Mouse (Mus musculus): ENCODE data around the gene 5730522E02Rik. TPM values are rescaled to one million over a fixed set of nuclear protein-coding genes. Genes with fewer than 3 reads are reported as not detected.
"Not testable (repeated sequence)": the region's sequence is repeated elsewhere in the genome, so short reads cannot be mapped to it uniquely, and the experiment has no call there.

5730522E02Rik gene
- 2.7 and 3.2 TPM in 2 replicates for polyA plus RNA-seq (2015; fragmentation: Nextera tagmentation; extraction: Ambion mirVana)

DNA sequence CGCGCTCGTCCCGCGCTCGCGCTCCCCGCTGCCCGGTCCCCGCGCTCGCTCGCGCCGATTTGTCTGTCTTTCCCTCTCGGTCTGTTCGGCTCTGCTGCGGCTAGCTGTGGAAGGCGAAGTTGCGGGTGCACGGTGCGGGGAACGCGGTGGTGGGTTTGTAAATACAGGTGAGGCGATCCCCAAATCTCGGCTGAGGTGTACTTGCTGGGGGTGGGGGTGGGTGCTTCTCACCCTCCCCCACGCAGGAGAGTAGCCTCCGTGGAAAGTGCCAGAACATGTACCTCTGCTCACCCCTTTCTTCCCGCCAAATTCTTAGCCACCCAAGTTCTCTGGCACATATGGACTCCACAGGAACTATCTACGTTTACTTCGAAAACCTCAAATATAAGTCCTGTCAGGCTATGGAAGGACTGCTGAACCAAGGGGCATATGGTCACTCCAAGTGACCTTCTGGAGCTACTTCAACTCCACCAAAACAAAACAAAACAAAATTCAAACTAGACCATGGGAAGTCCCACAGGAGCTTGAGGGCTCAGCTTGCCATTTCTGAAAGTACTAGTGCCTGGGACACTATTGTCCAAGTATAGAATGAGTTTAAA lies at the start of gene 5730522E02Rik:
Gene 5730522E02Rik, minus strand, starts transcription at position 182 of the 599 bp plus-strand sequence.
- ATAC-seq (ENCODE audit: insufficient read depth, low FRiP score, low read depth) = peak; percentile 29

GRCm38 (mm10) chr11:26236540-26236939 lies 26.0 kb upstream of the 5730522E02Rik start:
- no peaks in the 10 kb centered on the region for H3K4me1 ChIP-seq
- no peak overlapping the region for H3K4me2 ChIP-seq
- WGBS = 64% methylated on average over 1 of the region's 1 CpGs
- no peaks in the 10 kb centered on the region for H3K27me3 ChIP-seq (replicated peaks)
- no peak overlapping the region for H3K27ac ChIP-seq
- ATAC-seq (ENCODE audit: insufficient read depth, low FRiP score, low read depth) = no peak
- H3K36me3 ChIP-seq = no peaks in the 10 kb centered on the region
- no peaks in the 10 kb centered on the region for H3K9me3 ChIP-seq
- H3K9ac ChIP-seq = no peak overlapping the region
- H3K4me3 ChIP-seq (replicated peaks) = no peak overlapping the region

More for the DNA sequence above, at the start of gene 5730522E02Rik:
- H3K36me3 ChIP-seq = no peaks in the 10 kb centered on the region
- H3K27me3 ChIP-seq (replicated peaks) = no peaks in the 10 kb centered on the region
- H3K4me2 ChIP-seq = peak within 1 kb of the TSS; percentile 69
- 1% methylated on average over 31 of the region's 31 CpGs for WGBS
- no peaks in the 10 kb centered on the region for H3K9me3 ChIP-seq
- peaks cover 3% of the 10 kb centered on the region; the same call in 1 of the 2 replicates for H3K4me1 ChIP-seq
- H3K4me3 ChIP-seq (replicated peaks) = peak within 1 kb of the TSS; percentile 69
- peak within 1 kb of the TSS; percentile 78 for H3K9ac ChIP-seq
- peak within 1 kb of the TSS; percentile 93 for H3K27ac ChIP-seq

DNA sequence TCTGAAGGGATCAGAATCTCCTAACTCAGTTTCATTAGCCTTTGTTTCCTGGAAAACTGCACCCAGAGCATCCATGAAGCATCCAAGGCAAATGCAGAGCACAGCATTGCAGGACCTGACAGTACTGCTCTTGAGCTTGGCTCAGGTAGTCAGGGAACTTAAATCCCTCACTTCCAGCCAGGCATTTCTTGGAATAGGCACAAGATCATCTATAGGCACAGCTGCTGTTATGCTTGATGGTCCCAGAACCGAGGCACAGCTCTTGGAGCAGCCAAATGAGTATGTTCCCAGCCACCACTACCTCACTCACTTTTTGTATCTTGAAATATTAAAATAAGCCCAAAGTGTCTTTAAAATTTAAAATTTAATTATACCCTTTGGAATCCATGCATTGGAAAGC lies 19.3 kb upstream of the 5730522E02Rik start:
- H3K36me3 ChIP-seq = no peaks in the 10 kb centered on the region
- 77% methylated on average over 1 of the region's 1 CpGs for WGBS

DNA sequence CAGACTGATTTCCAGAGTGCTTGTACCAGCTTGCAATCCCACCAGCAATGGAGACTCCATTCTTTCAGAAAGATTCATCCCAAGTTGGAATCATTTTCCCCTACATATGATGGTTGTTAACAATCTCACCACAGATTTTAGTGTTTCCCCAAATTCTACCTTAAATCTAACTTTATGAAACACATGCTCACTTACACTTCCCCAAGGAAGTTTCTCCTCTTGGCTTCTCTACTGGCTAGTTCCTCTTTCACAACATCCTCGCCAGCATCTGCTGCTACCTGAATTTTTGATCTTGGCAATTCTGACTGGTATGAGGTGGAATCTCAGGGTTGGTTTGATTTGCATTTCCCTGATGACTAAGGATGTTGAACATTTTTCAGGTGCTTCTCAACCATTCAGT lies 3.1 kb upstream of the 5730522E02Rik start:
- not testable (repeated sequence) for H3K4me3 ChIP-seq (replicated peaks); H3K9me3 ChIP-seq; H3K27ac ChIP-seq; H3K9ac ChIP-seq; H3K36me3 ChIP-seq; H3K4me1 ChIP-seq; ATAC-seq (ENCODE audit: insufficient read depth, low FRiP score, low read depth); H3K27me3 ChIP-seq (replicated peaks); H3K4me2 ChIP-seq
- WGBS = 86% methylated on average over 1 of the region's 1 CpGs

More for the DNA sequence above, 19.3 kb upstream of the 5730522E02Rik start:
- H3K9me3 ChIP-seq = no peaks in the 10 kb centered on the region
- no peak for ATAC-seq (ENCODE audit: insufficient read depth, low FRiP score, low read depth)
- no peak overlapping the region for H3K27ac ChIP-seq
- H3K4me1 ChIP-seq = no peaks in the 10 kb centered on the region
- H3K9ac ChIP-seq = no peak overlapping the region
- H3K4me3 ChIP-seq (replicated peaks) = no peak overlapping the region
- H3K27me3 ChIP-seq (replicated peaks) = no peaks in the 10 kb centered on the region
- no peak overlapping the region for H3K4me2 ChIP-seq

GRCm38 (mm10) chr11:26209811-26210581 lies 567 bp downstream of the 5730522E02Rik start:
- H3K27ac ChIP-seq = peak overlapping the region; percentile 93
- peak overlapping the region; percentile 78 for H3K9ac ChIP-seq
- no peaks in the 10 kb centered on the region for H3K36me3 ChIP-seq
- peak overlapping the region; percentile 69 for H3K4me3 ChIP-seq (replicated peaks)
- no peaks in the 10 kb centered on the region for H3K27me3 ChIP-seq (replicated peaks)
- WGBS = under 1% methylated on average over 61 of the region's 73 CpGs
- peak; percentile 95 for ATAC-seq (ENCODE audit: insufficient read depth, low FRiP score, low read depth)
- H3K4me1 ChIP-seq = peaks cover 3% of the 10 kb centered on the region; the same call in 1 of the 2 replicates
- H3K9me3 ChIP-seq = no peaks in the 10 kb centered on the region
- peak overlapping the region; percentile 69 for H3K4me2 ChIP-seq

DNA sequence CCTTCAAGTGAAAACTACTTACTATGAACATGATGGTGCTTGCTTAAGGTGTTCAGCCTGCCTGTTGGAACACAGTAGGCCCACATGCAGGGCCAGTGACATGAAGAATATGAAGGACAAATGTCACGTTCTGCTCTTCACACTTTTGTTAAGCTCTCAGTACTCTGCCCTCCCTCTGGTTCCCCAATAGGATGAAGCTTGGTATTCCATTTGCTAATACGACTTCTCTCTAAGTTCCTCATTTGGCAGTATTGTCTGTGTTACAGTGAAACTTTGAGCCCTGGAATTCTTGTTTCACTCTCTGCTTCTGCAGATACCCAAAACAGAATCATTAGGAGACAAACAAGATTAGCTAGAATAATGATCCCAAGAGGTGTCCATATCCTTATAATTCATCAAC lies 7.1 kb downstream of the 5730522E02Rik start:
- no peak overlapping the region for H3K4me3 ChIP-seq (replicated peaks)
- 74% methylated on average over 2 of the region's 2 CpGs for WGBS
- H3K4me2 ChIP-seq = no peak overlapping the region
- H3K9ac ChIP-seq = no peak overlapping the region
- no peaks in the 10 kb centered on the region for H3K36me3 ChIP-seq
- H3K27me3 ChIP-seq (replicated peaks) = no peaks in the 10 kb centered on the region
- no peak for ATAC-seq (ENCODE audit: insufficient read depth, low FRiP score, low read depth)
- H3K9me3 ChIP-seq = no peaks in the 10 kb centered on the region
- no peaks in the 10 kb centered on the region for H3K4me1 ChIP-seq
- H3K27ac ChIP-seq = no peak overlapping the region

DNA sequence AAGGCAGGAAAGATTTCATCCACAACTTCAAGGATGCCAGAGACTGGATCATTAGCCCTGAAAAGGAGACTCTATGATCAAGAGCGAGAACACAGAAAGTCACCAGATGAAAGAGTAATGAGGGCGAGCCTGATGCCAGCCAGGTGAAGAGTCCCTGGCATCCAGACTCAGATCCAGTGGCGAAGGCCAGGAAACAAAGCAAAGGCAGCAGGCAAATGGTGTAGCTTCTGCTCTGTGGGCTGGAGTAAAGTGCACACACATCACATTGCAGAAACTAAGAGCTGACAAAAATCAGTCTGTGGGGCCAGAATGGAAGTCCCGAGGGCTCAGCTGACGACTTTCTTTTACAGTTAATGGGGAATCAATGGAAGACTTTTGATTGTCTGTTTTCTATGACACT lies 7.7 kb downstream of the 5730522E02Rik start:
- Histone ChIP-seq H3K9ac (no peak overlapping the region), H3K9me3 (no peaks in the 10 kb centered on the region), H3K4me3 (replicated peaks) (no peak overlapping the region), H3K4me1 (no peaks in the 10 kb centered on the region), H3K4me2 (no peak overlapping the region), H3K27me3 (replicated peaks) (no peaks in the 10 kb centered on the region), H3K36me3 (no peaks in the 10 kb centered on the region), H3K27ac (no peak overlapping the region)
- WGBS = 82% methylated on average over 5 of the region's 5 CpGs
- no peak for ATAC-seq (ENCODE audit: insufficient read depth, low FRiP score, low read depth)

DNA sequence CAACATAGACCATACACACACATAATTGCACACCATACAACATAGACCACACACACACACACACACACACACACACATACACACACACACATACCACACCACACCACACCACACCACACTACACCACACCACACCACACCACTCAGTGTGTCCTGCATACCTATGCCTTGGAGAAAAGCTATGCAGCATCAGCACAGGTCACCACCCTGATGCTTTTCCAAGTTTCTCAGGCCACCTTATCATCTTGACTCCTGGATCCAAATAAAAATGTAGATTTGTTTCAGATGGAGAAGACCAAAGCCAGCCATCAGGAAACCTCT lies 8.8 kb downstream of the 5730522E02Rik start:
- Histone ChIP-seq H3K27ac (no peak overlapping the region), H3K9ac (no peak overlapping the region), H3K4me3 (replicated peaks) (no peak overlapping the region), H3K27me3 (replicated peaks) (no peaks in the 10 kb centered on the region), H3K9me3 (no peaks in the 10 kb centered on the region), H3K4me1 (no peaks in the 10 kb centered on the region), H3K4me2 (no peak overlapping the region), H3K36me3 (no peaks in the 10 kb centered on the region)
- no peak for ATAC-seq (ENCODE audit: insufficient read depth, low FRiP score, low read depth)

- Histone ChIP-seq H3K4me1 (no peaks in the 10 kb centered on the region), H3K4me3 (replicated peaks) (no peak overlapping the region), H3K4me2 (no peak overlapping the region), H3K27me3 (replicated peaks) (no peaks in the 10 kb centered on the region), H3K9ac (no peak overlapping the region), H3K36me3 (no peaks in the 10 kb centered on the region), H3K9me3 (no peaks in the 10 kb centered on the region), H3K27ac (no peak overlapping the region)
- 53% methylated on average over 4 of the region's 4 CpGs for WGBS
- peak; percentile 76 for ATAC-seq (ENCODE audit: insufficient read depth, low FRiP score, low read depth)
These were observed 9.4 kb downstream of the 5730522E02Rik start for GRCm38 (mm10) chr11:26200970-26201777.

- no peak for ATAC-seq (ENCODE audit: insufficient read depth, low FRiP score, low read depth)
- Histone ChIP-seq H3K36me3 (no peaks in the 10 kb centered on the region), H3K27me3 (replicated peaks) (no peaks in the 10 kb centered on the region), H3K4me2 (no peak overlapping the region), H3K9ac (no peak overlapping the region), H3K9me3 (no peaks in the 10 kb centered on the region), H3K4me3 (replicated peaks) (no peak overlapping the region), H3K27ac (no peak overlapping the region), H3K4me1 (no peaks in the 10 kb centered on the region)
- 66% methylated on average over 3 of the region's 3 CpGs for WGBS
These were observed 15.1 kb downstream of the 5730522E02Rik start for GRCm38 (mm10) chr11:26195468-26195867.

DNA sequence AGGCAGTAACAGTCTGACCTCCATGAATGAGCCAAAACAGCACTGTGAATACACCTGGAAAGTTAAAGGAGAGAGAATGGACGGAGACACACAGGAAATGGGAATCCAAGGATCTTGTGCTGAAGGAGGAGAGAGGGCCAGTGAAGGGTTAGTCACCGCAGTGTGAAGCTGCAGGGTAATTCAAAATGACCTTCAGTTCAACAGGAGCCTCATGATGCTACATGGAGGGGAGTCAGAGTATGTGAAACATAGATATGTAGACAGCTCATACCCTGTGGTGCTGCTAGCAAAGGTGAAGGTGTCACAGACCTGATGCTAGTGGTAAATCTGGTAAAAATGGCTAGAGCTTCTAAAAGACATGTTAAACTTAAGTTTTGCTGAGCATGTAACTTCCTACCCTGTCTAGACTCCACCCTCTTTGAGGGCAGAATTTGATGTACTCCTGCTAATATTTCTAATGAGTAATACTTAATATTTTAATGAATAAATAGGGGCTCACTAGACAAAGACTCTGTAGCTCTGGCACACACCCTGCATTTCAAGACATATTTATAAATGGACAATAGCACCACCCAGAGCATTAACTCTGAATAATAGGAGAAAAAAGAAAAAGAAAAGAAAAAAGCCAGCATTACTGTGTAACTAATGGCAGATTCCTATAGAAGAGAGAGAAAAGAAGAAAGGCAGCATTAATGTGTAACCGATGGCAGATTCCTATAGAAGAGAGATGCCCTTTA lies 23.2 kb downstream of the 5730522E02Rik start:
- H3K4me1 ChIP-seq = no peaks in the 10 kb centered on the region
- H3K9ac ChIP-seq = no peak overlapping the region
- H3K4me2 ChIP-seq = no peak overlapping the region
- no peak for ATAC-seq (ENCODE audit: insufficient read depth, low FRiP score, low read depth)
- no peak overlapping the region for H3K27ac ChIP-seq
- no peaks in the 10 kb centered on the region for H3K27me3 ChIP-seq (replicated peaks)
- no peaks in the 10 kb centered on the region for H3K9me3 ChIP-seq
- H3K36me3 ChIP-seq = no peaks in the 10 kb centered on the region
- WGBS = 86% methylated on average over 3 of the region's 3 CpGs
- H3K4me3 ChIP-seq (replicated peaks) = no peak overlapping the region

Data from stomach, embryonic 15.5 days (tissue).